Mouse (Mus musculus) adrenal gland, postnatal 14 days (tissue): ENCODE measurements around the gene Gm21974. TPM values are rescaled to one million over a fixed set of nuclear protein-coding genes. Genes with fewer than 3 reads are reported as not detected.
A peak's percentile ranks its signal among the peaks of the same experiment; 100 is the strongest.
"Not testable (repeated sequence)": the region's sequence is repeated elsewhere in the genome, so short reads cannot be mapped to it uniquely, and the experiment has no call there.

Experiments
- DNase-seq: peaks from one replicate; pipeline ENCODE4 v3.0.0; 2021; ENCODE audit warnings: mixed read lengths
- long read RNA-seq, 2 experiments: library from polyadenylated mRNA; stranded (forward); transcript quantifications; one replicate each; pipeline ENCODE4 v2.0.0; 2021
- total RNA-seq: library from RNA; stranded (reverse); gene quantifications from 2 replicates; pipeline ENCODE4 v1.2.3, GENCODE M21; 2021

The Gm21974 gene
- total RNA-seq, result not detected in 2 replicates
- long read RNA-seq, experiment 1, partial matches to known transcripts, result 0 of 2 reads
- long read RNA-seq, experiment 1, other reads (novel, unspliced or antisense), result 2 of 2 reads
- long read RNA-seq, experiment 2, partial matches to known transcripts, result 1 of 1 reads
- long read RNA-seq, experiment 2, other reads (novel, unspliced or antisense), result 0 of 1 reads

- DNase-seq, result peak; percentile 96
These were observed at the start of gene Gm21974, which contains the start of gene Vkorc1 for GRCm38 (mm10) chr7:127895442-127895841. Gm21974 (minus strand) TSS chr7:127895454. Vkorc1 (minus strand) TSS chr7:127895617.

DNA sequence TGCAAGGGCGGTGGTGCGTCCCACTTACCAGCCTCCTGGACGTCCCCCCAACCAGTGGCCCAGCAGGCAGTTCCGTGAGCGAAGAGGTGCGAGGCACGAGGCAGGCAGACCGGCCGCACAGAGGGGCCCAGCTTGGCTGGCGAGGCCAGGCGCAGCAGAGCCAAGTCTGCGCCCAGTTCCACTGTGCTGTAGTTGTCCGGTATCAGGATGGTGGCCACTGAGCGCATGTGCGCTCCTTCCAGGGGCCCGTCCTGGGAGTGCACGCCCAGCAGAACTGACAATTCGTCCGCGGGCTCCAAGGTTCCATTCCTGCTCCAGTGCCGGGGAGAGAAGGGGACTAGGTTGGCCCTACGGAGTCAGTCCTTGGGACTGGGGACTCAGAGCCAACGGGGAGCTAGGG is 49.4 kb upstream of the Gm21974 start:
- DNase-seq, result peak; percentile 63

DNA sequence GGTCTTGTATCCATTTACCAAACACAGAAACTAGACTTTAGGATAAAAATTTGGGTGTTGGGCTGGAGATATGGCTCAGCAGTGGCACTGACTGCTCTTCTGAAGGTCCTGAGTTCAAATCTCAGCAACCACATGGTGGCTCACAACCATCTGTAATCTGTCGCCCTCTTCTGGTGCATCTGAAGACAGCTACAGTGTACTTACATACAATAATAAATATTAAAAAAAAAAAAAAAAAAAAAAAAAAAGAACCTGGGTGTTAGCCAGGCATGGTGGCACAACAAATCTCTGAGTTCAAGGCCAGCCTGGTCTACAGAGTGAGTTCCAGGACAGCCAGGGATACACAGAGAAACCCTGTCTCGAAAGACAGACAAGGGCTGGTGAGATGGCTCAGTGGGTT is 46.8 kb upstream of the Gm21974 start:
- not testable (repeated sequence) for DNase-seq

DNA sequence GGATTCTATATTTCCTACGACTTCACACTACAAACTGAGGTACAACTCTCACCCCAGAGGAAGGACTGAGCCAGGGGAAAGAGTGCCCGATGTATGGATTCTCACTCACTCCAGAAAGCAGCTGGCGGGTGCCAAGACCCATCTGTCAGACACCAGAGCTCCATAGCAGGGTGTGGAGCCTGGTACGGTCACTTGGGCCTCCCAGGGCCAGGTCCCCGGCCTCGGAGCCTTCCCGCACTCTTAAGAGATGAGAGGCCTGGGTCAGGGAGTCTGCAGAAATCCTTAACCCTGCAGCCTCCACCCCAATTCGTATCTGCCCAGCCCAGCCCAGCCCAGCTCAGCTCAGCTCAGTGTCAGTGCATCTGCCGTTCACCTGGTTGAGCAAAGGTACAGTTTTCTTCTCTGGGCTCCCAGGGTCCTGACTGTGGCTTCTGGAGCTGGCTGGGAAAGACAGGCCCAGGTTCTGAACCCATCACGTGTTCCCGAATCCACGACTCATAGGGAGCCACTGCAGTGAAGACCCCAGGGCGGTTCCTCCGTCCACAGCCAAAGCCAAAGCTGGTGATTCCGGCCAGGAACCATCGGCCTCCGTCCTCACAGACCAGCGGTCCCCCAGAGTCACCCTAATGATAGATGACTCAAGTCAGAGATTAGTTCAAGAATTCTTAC is 41.1 kb upstream of the Gm21974 start:
- DNase-seq, result no peak

GRCm38 (mm10) chr7:127935748-127936159 is 40.5 kb upstream of the Gm21974 start:
- no peak for DNase-seq

GRCm38 (mm10) chr7:127935028-127935722 is 39.9 kb upstream of the Gm21974 start:
- DNase-seq, result peak; percentile 97

GRCm38 (mm10) chr7:127934075-127934474 is 38.8 kb upstream of the Gm21974 start:
- no peak for DNase-seq

GRCm38 (mm10) chr7:127932273-127933031 is 37.2 kb upstream of the Gm21974 start:
- DNase-seq, result no peak

DNA sequence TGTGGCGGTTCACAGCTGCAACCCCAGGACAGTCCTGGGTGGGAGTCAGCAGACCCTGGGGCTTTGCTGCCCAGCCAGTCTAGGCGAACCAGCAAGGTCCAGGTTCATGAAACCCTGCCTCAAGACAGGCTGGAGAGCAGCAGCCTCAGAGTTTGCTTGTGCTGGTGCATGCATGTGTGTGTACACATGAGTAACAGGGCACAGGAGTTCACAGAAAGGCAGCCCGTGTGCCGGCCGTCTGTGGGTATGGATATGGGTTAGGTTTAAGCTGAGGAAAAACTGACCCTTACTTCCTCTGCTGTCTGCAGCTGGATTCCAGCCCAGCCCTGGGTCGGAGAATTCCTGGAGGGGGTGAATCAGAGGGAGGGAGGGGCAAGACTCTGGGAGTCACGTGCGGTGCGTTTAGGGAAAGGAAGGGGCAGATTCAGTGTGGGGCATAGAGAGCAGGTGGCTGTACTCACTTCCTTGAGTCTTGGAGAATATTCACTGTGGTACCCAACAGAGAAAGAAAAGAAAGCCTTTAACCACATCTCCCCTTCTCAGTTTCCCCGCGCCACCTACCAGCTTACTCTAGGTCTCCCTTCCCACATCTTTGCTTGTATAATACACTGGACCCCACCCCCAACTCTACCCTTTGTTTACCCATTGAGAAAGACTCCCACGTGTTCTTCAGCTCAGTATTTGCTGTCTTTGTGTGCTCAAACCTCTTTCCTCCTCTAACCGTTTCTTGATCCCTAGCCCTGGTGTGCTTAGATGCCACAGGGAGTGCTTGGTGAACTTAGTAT is 36.3 kb upstream of the Gm21974 start:
- DNase-seq, result peak; percentile 74

DNA sequence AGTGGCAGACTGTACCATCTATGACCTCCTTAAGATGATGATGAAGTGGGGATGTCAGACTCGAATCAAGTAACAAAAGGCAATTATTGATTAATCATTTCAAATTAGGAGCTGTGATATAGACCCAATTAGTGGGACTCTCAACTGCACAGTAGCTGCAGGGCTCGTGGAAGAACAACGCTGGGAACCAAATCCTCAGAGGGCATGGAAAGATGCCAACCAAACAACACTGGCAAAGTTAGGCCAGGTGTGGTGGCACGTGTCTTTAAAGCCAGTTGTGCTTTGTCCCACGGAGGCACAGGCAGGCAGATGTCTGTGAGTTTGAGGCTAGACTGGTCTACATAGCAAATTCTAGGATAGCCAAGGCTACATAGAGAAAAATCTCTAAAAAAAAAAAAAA is 35.4 kb upstream of the Gm21974 start:
- DNase-seq, result no peak

DNA sequence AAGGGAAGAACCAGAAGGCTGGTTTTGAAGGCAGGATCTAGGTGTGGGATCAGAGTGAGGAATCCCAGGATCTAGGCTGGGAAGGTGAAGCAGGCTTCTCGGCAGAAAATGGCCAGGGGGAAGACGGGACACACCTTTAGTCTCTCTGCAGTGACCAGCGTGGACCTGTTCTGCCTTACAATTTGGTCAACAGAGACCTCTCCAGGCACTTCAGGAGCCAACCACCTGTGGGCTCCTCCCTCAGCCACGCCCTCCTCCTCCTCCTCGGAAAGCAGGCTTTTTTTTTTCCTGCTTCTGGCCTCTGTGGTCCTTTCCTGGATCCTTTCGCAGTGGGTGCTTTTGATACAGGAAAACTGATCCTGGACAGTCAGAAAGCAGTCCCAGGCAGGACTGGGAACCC is 34.7 kb upstream of the Gm21974 start, which contains the start of gene Prss8:
Gene Prss8 (minus strand): TSS at position 182 of the 400 bp plus-strand sequence.
- DNase-seq, result no peak

- DNase-seq, result no peak
These were observed 33.3 kb upstream of the Gm21974 start for GRCm38 (mm10) chr7:127928596-127928995.

GRCm38 (mm10) chr7:127927726-127928125 is 32.5 kb upstream of the Gm21974 start:
- no peak for DNase-seq

DNA sequence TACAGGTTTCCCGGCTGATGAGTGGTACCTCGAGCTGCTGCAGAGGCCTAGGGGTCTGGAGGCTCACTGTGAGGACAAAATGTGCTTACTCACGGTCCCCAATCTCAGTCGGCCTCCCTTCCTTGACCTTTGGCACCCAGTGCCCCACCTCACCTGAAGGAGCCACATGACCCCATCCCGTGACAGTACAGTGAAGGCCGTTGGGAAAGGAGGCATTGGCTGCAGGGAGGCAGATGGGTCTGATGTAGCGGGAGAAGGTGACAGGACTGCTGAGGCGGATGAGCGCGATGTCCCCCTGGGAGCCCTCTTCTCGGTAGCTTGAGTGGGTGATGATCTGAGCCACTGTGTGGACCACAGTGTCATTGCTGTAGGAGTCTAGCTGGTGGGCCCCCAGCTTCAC is 31.6 kb upstream of the Gm21974 start:
- DNase-seq, result no peak

- DNase-seq, result no peak
These were observed 30.8 kb upstream of the Gm21974 start for GRCm38 (mm10) chr7:127926066-127926465.

DNA sequence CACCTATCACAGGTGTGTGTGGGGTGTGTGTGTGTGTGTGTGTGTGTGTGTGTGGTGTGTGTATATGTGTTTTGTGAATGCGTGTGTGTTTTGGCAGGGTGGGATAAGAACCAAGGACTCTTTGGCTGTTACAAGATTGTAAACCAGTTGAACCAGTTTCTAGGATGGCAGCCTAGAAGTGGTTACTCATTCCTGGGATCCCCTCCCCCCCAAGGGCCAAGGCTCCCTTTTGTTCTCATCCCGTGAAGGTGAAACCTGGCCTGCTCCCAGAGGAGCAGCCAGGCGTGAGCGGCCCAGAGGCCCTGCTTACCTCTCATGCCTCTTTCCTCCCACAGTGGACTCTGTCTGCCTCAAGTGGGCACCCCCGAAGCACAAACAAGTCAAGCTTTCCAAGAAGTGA is 30.0 kb upstream of the Gm21974 start:
- no peak for DNase-seq

- DNase-seq, result no peak
These were observed 28.5 kb upstream of the Gm21974 start for GRCm38 (mm10) chr7:127923714-127924113.

DNA sequence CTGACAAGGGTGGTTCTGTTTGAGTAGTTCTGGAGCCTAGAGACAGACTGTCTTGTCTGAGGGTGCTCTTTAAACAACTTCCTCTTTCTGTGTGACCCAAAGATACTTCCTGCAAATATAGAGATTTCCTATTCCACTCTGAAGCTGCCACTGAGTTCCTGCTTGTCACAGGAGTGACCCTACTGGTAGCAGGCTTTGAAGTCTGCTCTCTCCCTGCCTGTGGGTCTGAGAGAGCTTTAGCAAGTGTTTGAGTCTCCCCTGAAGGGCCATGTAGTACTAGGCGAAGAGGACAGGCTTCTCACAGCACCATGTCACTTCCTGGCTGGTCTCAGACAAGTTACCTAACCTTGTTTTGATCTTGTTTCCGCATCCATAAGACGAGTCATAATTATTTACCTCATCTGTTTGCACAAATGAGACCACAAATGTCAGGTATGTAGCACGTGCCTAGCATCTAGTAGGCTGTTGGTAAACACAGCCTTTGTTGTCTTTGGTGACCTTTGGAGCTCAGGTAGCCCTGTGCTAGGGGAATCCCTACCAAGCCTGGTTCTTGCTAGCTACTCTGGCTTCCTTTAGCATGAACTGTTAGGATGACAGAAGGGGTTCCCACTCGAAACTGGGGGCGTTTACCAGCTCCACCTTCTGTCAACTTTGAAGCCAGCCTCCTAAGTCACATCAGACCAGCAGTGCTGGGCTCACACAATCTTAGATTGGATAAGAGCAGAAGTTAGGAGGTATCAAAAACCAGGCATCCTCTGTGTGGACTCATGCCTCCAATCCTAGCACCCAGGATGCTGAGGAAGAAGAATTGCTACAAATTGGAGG is 27.4 kb upstream of the Gm21974 start:
- no peak for DNase-seq

GRCm38 (mm10) chr7:127921516-127921915 is 26.3 kb upstream of the Gm21974 start:
- DNase-seq, result peak; percentile 57

DNA sequence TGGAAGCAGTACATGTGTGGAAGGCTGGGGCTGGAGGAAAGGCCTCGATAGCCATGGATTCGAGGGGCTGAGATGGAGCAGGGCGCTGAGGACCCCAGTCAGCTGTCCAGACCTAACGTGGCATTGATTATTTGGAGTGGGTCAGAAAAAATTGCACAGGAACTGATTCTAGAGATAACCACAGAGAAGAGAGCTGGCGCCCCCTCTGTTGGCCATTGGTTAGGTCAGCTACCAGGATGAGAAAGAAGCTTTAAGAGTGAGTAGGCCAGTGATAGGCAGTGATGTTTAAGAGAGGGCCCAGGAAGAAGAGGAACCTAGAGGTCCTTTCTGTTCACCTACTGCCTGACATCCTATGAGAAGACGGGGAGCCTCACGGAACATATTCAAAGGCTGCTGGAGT is 24.0 kb upstream of the Gm21974 start:
- DNase-seq, result peak; percentile 50

DNA sequence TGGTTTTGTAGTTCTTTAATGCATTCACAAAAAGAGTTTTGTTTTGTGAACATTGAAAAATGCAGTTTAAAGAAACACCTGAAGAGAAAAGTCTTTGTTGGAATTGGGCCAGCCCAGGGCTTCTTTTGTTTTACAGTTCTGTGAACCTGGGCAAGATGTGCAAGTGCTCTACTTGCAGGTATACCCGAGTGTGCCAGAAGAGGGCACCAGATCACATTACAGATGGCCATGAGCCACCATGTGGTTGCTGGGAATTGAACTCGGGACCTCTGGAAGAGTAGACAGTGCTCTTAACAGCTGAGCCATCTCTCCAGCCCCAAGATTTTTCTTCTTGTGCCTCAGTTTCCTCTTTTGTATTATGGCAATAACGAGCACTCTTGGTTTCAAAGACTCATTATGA is 22.9 kb upstream of the Gm21974 start:
- DNase-seq, result peak; percentile 69
